ENCODE assay signal across 19 mouse cellular contexts in genomic region chr5:5844312-5844711, GRCm38 (mm10).
"Had no signal": no experiment of that assay in that cellular context is flagged by ENCODE, and none has a peak within 500 bp of the region (broad histone marks: within the 10 kb centered on the region; RNA-seq: fewer than 3 reads in every experiment).

No protein-coding gene starts in this region.

- DNase-seq: layer of hippocampus, adult 9-11 months; liver; lung, adult 18-20 months; retina, postnatal 1 day; right cerebral cortex, postnatal 25 days; spleen, adult 18-20 months; thymus, adult 18-20 months; thymus, postnatal 36 days had no signal

- H3K9me3 ChIP-seq: limb, embryonic 10.5 days; limb, embryonic 13.5 days; liver, embryonic 12.5 days; liver, embryonic 15.5 days; midbrain, embryonic 13.5 days; neural tube, embryonic 13.5 days had no signal

- H3K27ac ChIP-seq: layer of hippocampus, adult 2 months; limb, embryonic 10.5 days; limb, embryonic 13.5 days; liver, embryonic 12.5 days; liver, embryonic 15.5 days; macrophage; midbrain, embryonic 13.5 days; neural tube, embryonic 13.5 days had no signal

- H3K4me1 ChIP-seq: limb, embryonic 10.5 days; limb, embryonic 13.5 days; liver, embryonic 12.5 days; liver, embryonic 15.5 days had no signal

- H3K27me3 ChIP-seq: limb, embryonic 13.5 days; liver, embryonic 12.5 days; liver, embryonic 15.5 days; midbrain, embryonic 13.5 days; neural tube, embryonic 13.5 days had no signal

- H3K4me2 ChIP-seq: limb, embryonic 13.5 days; liver, embryonic 12.5 days; liver, embryonic 15.5 days; midbrain, embryonic 13.5 days; neural tube, embryonic 13.5 days had no signal

- H3K36me3 ChIP-seq: limb, embryonic 10.5 days; limb, embryonic 13.5 days; liver, embryonic 12.5 days; liver, embryonic 15.5 days; midbrain, embryonic 13.5 days; neural tube, embryonic 13.5 days had no signal

- H3K4me3 ChIP-seq: layer of hippocampus, adult 2 months; limb, embryonic 10.5 days; limb, embryonic 13.5 days; liver, embryonic 12.5 days; liver, embryonic 15.5 days; midbrain, embryonic 13.5 days; myocyte; neural tube, embryonic 13.5 days had no signal

- H3K9ac ChIP-seq: limb, embryonic 13.5 days; liver, embryonic 12.5 days; liver, embryonic 15.5 days; midbrain, embryonic 13.5 days; neural tube, embryonic 13.5 days had no signal

- ATAC-seq: intestine, postnatal 0 days; liver, embryonic 12.5 days; midbrain, embryonic 13.5 days; midbrain, embryonic 16.5 days had no signal
